Mouse (Mus musculus): ENCODE measurements around the gene Baz2a. TPM values are rescaled to one million over a fixed set of nuclear protein-coding genes. Genes with fewer than 3 reads are reported as not detected.

The Baz2a gene
- total and polyA plus RNA-seq, 3 experiments, result 5.4 to 34.0 (median 12.8) TPM

- no peak; the same call in 1 of the 2 replicates for TF ChIP-seq GABPA (IDR thresholded peaks at IDR 0.05; ENCODE audit: insufficient replicate concordance, low read depth, low read length)
- no peak for TF ChIP-seq RAD21 (IDR thresholded peaks at IDR 0.05; ENCODE audit: low read depth, low read length)
- TF ChIP-seq IRF4 (IDR thresholded peaks at IDR 0.05; ENCODE audit: low read depth, low read length), result no peak; the same call in 1 of the 2 replicates
- no peak for TF ChIP-seq MAFK (IDR thresholded peaks at IDR 0.05; ENCODE audit: insufficient replicate concordance, low read length)
- TF ChIP-seq RCOR1 (conservative IDR thresholded peaks at IDR 0.05; ENCODE audit: low read depth, low read length), result no peak; the same call in 1 of the 2 replicates
- peak; percentile 97 for TF ChIP-seq POLR2A (IDR thresholded peaks at IDR 0.05; ENCODE audit: low read depth, low read length)
- peak; percentile 62 for TF ChIP-seq ZNF384 (IDR thresholded peaks at IDR 0.05; ENCODE audit: low read depth, low read length)
- TF ChIP-seq CHD2 (IDR thresholded peaks at IDR 0.05; ENCODE audit: low read length), result peak; percentile 99
- TF ChIP-seq MXI1 (IDR thresholded peaks at IDR 0.05; ENCODE audit: low read depth, low read length), result peak; percentile 50; the same call in 1 of the 2 replicates
- TF ChIP-seq ZMIZ1 (IDR thresholded peaks at IDR 0.05; ENCODE audit: low read depth, low read length), result peak; percentile 91
- TF ChIP-seq UBTF (IDR thresholded peaks at IDR 0.05; ENCODE audit: low read depth, low read length), result no peak
- no peak for TF ChIP-seq E2F4 (IDR thresholded peaks at IDR 0.05; ENCODE audit: insufficient replicate concordance, low read depth, low read length)
- TF ChIP-seq TBP (conservative IDR thresholded peaks at IDR 0.05; ENCODE audit: low read depth, low read length), result peak; percentile 94
- no peak for TF ChIP-seq BHLHE40 (IDR thresholded peaks at IDR 0.05; ENCODE audit: low read depth, low read length)
- no peak for TF ChIP-seq CTCF (conservative IDR thresholded peaks at IDR 0.05 in 1 of 2, IDR thresholded peaks at IDR 0.05 in 1 of 2; ENCODE audit: low read depth in 2 of 2, low read length in 2 of 2)
- TF ChIP-seq USF1 (IDR thresholded peaks at IDR 0.05; ENCODE audit: low read depth, low read length), result no peak
Observed at GRCm38 (mm10) chr10:128082880-128083421, 8.4 kb upstream of the Baz2a start, which contains the start of gene Atp5b (continued).

GRCm38 (mm10) chr10:128083688-128084087 lies 7.7 kb upstream of the Baz2a start:
- peak overlapping the region; percentile 94 to 98 (median 97) for H3K4me3 ChIP-seq (replicated peaks in 1 of 3; ENCODE audit: low read depth in 2 of 3, low read length in 2 of 3, poor library complexity in 1 of 3)
- no peaks in the 10 kb centered on the region for H3K9me3 ChIP-seq (replicated peaks; ENCODE audit: low read length)
- peaks cover 32 to 45% of the 10 kb centered on the region in 2 experiments for H3K36me3 ChIP-seq (replicated peaks in 1 of 2; ENCODE audit: control insufficient read depth in 1 of 2, insufficient read depth in 1 of 2, low read length in 1 of 2)
- H3K4me2 ChIP-seq (ENCODE audit: insufficient read depth, low read depth, poor library complexity, severe bottlenecking), result peak overlapping the region; percentile 27; the same call in 1 of the 2 replicates
- H3K9ac ChIP-seq (ENCODE audit: insufficient read depth, low read depth), result peak overlapping the region; percentile 98
- H3K27ac ChIP-seq (ENCODE audit: insufficient read depth, low read depth), result peak overlapping the region; percentile 58; the same call in 1 of the 2 replicates
- dilution Hi-C loops (cut with MboI; ENCODE audit: extremely low pct_ligation_motif_present, extremely low pct_unique_long_range_greater_than_20kb, low sequenced_read_pairs) (no loop called here), in situ Hi-C loops (cut with MboI; ENCODE audit: low pct_ligation_motif_present, low pct_unique_long_range_greater_than_20kb, low sequenced_read_pairs) (no loop called here)
- peaks cover 3 to 40% of the 10 kb centered on the region in 2 experiments; a peak in 3 of 4 replicates for H3K4me1 ChIP-seq (ENCODE audit: control insufficient read depth in 1 of 2, insufficient read depth in 2 of 2)
- H3K79me2 ChIP-seq (replicated peaks; ENCODE audit: control insufficient read depth, extremely low read depth, insufficient read depth, poor library complexity, severe bottlenecking), result peaks cover 35% of the 10 kb centered on the region
- no peaks in the 10 kb centered on the region for H3K27me3 ChIP-seq (replicated peaks)
- DNase-seq (ENCODE audit: extremely low read depth), result no peak
- no peak for TF ChIP-seq POLR2A (IDR thresholded peaks at IDR 0.05; ENCODE audit: low read depth, low read length)
- no peak for TF ChIP-seq BHLHE40 (IDR thresholded peaks at IDR 0.05; ENCODE audit: low read depth, low read length)
- peak; percentile 23; the same call in 1 of the 2 replicates for TF ChIP-seq SIN3A (IDR thresholded peaks at IDR 0.05; ENCODE audit: low read length)
- no peak for TF ChIP-seq UBTF (IDR thresholded peaks at IDR 0.05; ENCODE audit: low read depth, low read length)
- TF ChIP-seq IRF4 (IDR thresholded peaks at IDR 0.05; ENCODE audit: low read depth, low read length), result no peak
- TF ChIP-seq MAFK (IDR thresholded peaks at IDR 0.05; ENCODE audit: insufficient replicate concordance, low read length), result no peak
- peak; percentile 15; the same call in 1 of the 2 replicates for TF ChIP-seq MXI1 (IDR thresholded peaks at IDR 0.05; ENCODE audit: low read depth, low read length)

Data from CH12.LX (cell line).